Mouse (Mus musculus) liver, embryonic 15.5 days (tissue): Measurements from ENCODE around the gene Prkg2. TPM values are rescaled to one million over a fixed set of nuclear protein-coding genes. Genes with fewer than 3 reads are reported as not detected.

Experiments
- ATAC-seq: fragments of 200-750 bp; cut with Nextera tagmentation; 2 replicates; pipeline ENCODE4 v1.8.0; 2017; ENCODE audit warnings: moderate number of reproducible peaks, mild to moderate bottlenecking, moderate library complexity; ENCODE audit not compliant: insufficient read depth
- H3K27ac ChIP-seq: fragments of 300-500 bp; sonication (generic); replicated peaks from 2 replicates; pipeline ENCODE4 v1.5.1; 2015; ENCODE audit warnings: mild to moderate bottlenecking, inconsistent platforms
- H3K27me3 ChIP-seq: fragments of 300-500 bp; sonication (generic); 2 replicates; pipeline ENCODE4 v1.6.1; 2015; ENCODE audit warnings: mild to moderate bottlenecking, inconsistent platforms
- H3K36me3 ChIP-seq: fragments of 300-500 bp; sonication (generic); replicated peaks from 2 replicates; pipeline ENCODE4 v1.6.1; 2015; ENCODE audit warnings: moderate library complexity, mild to moderate bottlenecking, inconsistent platforms
- H3K4me1 ChIP-seq: fragments of 300-500 bp; sonication (generic); replicated peaks from 2 replicates; pipeline ENCODE4 v1.6.1; 2015; ENCODE audit warnings: inconsistent platforms
- H3K4me2 ChIP-seq: fragments of 300-500 bp; sonication (generic); 2 replicates; pipeline ENCODE4 v1.6.1; 2015; ENCODE audit warnings: moderate library complexity, mild to moderate bottlenecking, inconsistent platforms
- H3K4me3 ChIP-seq: fragments of 300-500 bp; sonication (generic); replicated peaks from 2 replicates; pipeline ENCODE4 v1.5.1; 2015; ENCODE audit warnings: mild to moderate bottlenecking, inconsistent platforms
- H3K9ac ChIP-seq: fragments of 300-500 bp; sonication (generic); 2 replicates; pipeline ENCODE4 v1.6.1; 2015; ENCODE audit warnings: moderate library complexity, mild to moderate bottlenecking, inconsistent platforms
- H3K9me3 ChIP-seq: fragments of 300-500 bp; sonication (generic); replicated peaks from 2 replicates; pipeline ENCODE4 v1.6.1; 2016; ENCODE audit warnings: inconsistent platforms
- WGBS: fragments of 180-500 bp; shearing (Covaris S2); methylation state at CpG from one replicate; pipeline ENCODE4 v1.1.7; 2015; ENCODE audit warnings: mixed read lengths; ENCODE audit not compliant: insufficient replicate concordance; 5-methylcytosine and 5-hydroxymethylcytosine counted together
- polyA plus RNA-seq: library from polyadenylated mRNA; unstranded; fragments of >200 nt; fragmentation: Nextera tagmentation; extraction: Ambion mirVana; gene quantifications from 2 replicates; pipeline ENCODE4 v1.2.1, GENCODE M21; 2015

Prkg2 gene
- polyA plus RNA-seq, 1 experiment from 2014 or later: 0.02 TPM

DNA sequence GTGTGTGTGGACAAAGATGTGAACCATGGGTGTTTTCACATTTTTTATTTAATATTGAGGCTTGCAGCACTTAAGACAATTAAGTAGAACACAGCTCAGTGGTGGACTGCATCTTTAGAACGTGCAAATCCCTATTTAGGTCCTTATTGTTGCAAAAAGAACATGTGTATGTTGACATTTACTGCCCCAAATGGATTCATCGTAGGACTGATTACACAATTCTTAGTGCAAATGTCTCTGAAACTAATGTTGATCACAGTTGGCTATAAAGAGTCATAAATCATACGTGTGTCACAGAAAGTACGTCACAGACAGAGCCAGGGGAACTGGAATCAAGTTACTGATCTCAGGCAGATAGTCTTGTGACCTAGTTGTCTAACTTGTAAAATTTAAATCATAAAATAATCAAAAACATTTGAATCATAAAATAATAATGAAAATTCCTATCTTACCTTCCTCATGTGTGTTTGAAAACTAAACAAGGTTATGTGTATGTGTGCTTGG lies 91.0 kb downstream of the Prkg2 start:
- H3K9me3 ChIP-seq: no peaks in the 10 kb centered on the region
- no peak overlapping the region for H3K4me2 ChIP-seq
- no peak overlapping the region for H3K9ac ChIP-seq
- 54% methylated on average over 4 of the region's 4 CpGs for WGBS
- ATAC-seq: no peak
- no peaks in the 10 kb centered on the region for H3K27me3 ChIP-seq
- H3K4me1 ChIP-seq: no peaks in the 10 kb centered on the region
- no peaks in the 10 kb centered on the region for H3K36me3 ChIP-seq
- no peak overlapping the region for H3K27ac ChIP-seq
- H3K4me3 ChIP-seq: no peak overlapping the region

DNA sequence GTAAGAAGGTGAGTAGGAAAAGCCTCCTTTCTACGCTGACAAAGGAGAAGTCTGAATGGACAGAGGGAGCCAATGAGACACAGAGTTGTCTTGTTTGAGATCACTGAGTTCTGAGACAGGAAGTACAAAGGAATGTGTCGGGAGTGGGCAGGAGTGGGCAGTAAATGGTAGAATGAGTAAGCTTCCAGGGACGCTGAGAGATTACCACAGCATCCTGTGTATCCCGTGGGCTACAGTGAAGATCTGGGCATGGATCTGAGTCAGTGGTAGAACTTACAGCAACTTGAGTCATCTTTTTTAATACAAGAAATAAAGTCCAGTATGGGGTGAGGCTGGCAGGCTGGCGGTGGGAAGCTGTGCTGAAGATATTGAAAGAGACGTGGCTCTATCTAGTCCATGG lies 93.4 kb downstream of the Prkg2 start:
- no peak overlapping the region for H3K4me3 ChIP-seq
- H3K27ac ChIP-seq: no peak overlapping the region
- H3K9me3 ChIP-seq: no peaks in the 10 kb centered on the region
- H3K36me3 ChIP-seq: no peaks in the 10 kb centered on the region
- H3K4me2 ChIP-seq: no peak overlapping the region
- no peak overlapping the region for H3K9ac ChIP-seq
- no peak for ATAC-seq
- WGBS: 28% methylated on average over 6 of the region's 6 CpGs
- H3K4me1 ChIP-seq: no peaks in the 10 kb centered on the region
- no peaks in the 10 kb centered on the region for H3K27me3 ChIP-seq

DNA sequence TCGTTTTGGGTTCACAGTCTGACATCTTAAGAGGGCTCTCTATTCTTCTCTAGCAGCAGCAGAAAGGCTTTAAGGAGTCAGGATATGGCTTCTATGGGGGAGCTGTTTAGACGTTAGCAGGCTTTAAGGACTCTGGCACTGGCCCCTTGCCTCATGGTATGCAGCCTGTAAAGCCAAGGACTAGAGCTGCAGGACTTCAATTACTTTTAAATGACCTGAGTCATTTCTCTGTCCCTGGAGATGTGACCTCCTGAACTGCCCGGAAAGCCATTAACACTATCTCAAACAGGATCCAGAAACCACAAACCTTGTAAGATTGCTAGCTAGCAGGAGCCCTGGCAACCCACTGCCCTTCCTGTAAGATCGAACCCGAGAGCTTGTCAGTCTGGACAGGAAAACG lies 96.4 kb downstream of the Prkg2 start:
- no peak overlapping the region for H3K27ac ChIP-seq
- H3K4me1 ChIP-seq: no peaks in the 10 kb centered on the region
- WGBS: 8% methylated on average over 6 of the region's 6 CpGs
- no peak overlapping the region for H3K9ac ChIP-seq
- no peak for ATAC-seq
- no peak overlapping the region for H3K4me2 ChIP-seq
- no peak overlapping the region for H3K4me3 ChIP-seq
- no peaks in the 10 kb centered on the region for H3K36me3 ChIP-seq
- H3K9me3 ChIP-seq: no peaks in the 10 kb centered on the region
- no peaks in the 10 kb centered on the region for H3K27me3 ChIP-seq

DNA sequence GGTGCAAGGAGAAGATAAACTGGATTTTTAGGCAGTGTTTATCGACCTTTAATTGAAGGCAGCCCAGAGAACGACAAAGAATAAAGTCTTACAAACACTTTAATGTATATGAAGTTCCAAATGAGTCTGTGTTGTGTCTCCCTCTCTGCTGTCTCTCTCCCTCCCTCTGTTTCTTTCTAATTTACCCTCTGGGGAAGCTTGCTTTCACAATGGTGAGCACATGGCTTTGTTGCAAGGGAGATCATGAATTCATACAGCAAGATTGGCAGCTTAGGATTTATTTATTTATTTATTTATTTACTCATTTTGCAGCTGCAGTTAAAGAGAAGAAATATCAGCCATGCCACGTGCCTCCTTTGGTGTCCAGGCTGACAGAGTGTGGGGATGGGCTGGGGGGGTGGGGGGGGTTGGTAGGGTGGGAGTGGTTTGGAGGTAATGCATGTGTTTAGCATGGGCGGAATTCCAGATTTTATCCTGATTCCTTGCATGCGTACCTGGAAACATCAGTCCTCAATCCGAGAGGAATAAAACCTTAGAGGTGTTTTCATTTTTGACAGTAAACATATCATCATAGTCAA lies 97.4 kb downstream of the Prkg2 start:
- no peak overlapping the region for H3K9ac ChIP-seq
- 51% methylated on average over 6 of the region's 6 CpGs for WGBS
- H3K27me3 ChIP-seq: no peaks in the 10 kb centered on the region
- H3K4me1 ChIP-seq: no peaks in the 10 kb centered on the region
- no peaks in the 10 kb centered on the region for H3K9me3 ChIP-seq
- H3K4me3 ChIP-seq: no peak overlapping the region
- H3K4me2 ChIP-seq: no peak overlapping the region
- H3K36me3 ChIP-seq: no peaks in the 10 kb centered on the region
- H3K27ac ChIP-seq: no peak overlapping the region
- no peak for ATAC-seq

DNA sequence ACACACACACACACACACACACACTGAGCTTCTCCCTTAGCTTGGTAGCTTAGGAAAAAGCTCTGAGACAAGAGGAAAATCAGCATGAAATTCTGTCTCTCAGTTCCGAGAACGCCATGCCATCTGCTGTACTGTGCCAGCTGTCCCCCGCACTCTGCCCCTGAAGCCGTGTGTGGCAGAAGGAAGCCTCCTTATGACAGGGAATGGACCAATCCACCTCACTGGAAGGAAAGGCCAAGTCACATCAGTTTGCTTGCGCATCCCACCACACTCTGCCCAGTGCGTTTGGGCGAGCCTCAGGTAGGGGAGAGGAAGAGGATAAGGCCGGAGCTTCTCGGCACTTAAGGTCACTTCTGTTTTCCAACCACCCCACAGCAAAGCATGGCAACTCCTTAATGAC lies 98.0 kb downstream of the Prkg2 start:
- Histone ChIP-seq H3K9me3 (no peaks in the 10 kb centered on the region), H3K4me3 (no peak overlapping the region), H3K27ac (no peak overlapping the region), H3K4me1 (no peaks in the 10 kb centered on the region), H3K4me2 (no peak overlapping the region), H3K27me3 (no peaks in the 10 kb centered on the region), H3K36me3 (no peaks in the 10 kb centered on the region), H3K9ac (no peak overlapping the region)
- WGBS: 72% methylated on average over 9 of the region's 9 CpGs
- no peak for ATAC-seq

DNA sequence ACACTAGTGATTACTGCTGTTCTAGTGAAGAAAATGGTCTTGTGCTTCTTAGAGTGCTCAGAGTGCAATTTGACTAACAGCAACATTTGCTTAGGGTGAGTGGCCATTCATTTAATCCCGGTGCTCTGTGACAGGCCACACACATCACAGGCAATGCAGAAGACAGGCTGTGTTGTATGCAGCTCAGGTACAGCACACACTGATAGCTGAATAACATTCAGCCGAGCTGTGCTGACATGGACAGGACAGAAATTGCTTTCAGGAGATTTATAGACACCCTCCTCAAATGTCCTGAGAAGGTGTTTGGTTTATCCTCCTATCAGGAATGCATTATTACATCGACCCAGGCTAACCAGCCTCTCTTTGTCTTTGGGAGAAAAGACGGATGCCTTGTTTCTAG lies 99.3 kb downstream of the Prkg2 start:
- no peaks in the 10 kb centered on the region for H3K9me3 ChIP-seq
- H3K27me3 ChIP-seq: no peaks in the 10 kb centered on the region
- no peaks in the 10 kb centered on the region for H3K4me1 ChIP-seq
- no peaks in the 10 kb centered on the region for H3K36me3 ChIP-seq
- no peak overlapping the region for H3K9ac ChIP-seq
- no peak for ATAC-seq
- H3K4me2 ChIP-seq: no peak overlapping the region
- H3K27ac ChIP-seq: no peak overlapping the region
- H3K4me3 ChIP-seq: no peak overlapping the region
- 42% methylated on average over 4 of the region's 4 CpGs for WGBS

DNA sequence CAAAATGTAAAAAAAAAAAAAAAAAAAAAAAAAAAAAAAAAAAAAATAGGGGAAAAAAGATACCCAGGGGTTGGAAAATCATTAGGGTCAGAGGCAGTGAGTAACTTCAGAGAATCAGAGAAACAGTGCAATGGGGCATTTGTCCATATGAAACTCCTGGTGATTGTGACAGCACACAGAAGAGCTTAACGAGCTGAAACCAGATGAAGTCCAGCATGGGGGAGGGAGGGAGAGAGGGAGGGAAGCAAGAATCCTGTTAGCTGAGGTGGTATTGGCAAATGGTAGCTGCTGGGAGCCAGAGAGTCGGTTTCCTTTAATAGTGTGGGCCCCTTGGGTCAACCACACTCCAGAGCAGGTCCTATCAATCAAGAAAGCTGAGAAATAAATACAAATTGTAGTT lies 100.5 kb downstream of the Prkg2 start:
- Histone ChIP-seq H3K27me3 (no peaks in the 10 kb centered on the region), H3K36me3 (no peaks in the 10 kb centered on the region), H3K27ac (no peak overlapping the region), H3K4me2 (no peak overlapping the region), H3K4me3 (no peak overlapping the region), H3K4me1 (no peaks in the 10 kb centered on the region), H3K9me3 (no peaks in the 10 kb centered on the region), H3K9ac (no peak overlapping the region)
- 30% methylated on average over 2 of the region's 2 CpGs for WGBS
- ATAC-seq: no peak

DNA sequence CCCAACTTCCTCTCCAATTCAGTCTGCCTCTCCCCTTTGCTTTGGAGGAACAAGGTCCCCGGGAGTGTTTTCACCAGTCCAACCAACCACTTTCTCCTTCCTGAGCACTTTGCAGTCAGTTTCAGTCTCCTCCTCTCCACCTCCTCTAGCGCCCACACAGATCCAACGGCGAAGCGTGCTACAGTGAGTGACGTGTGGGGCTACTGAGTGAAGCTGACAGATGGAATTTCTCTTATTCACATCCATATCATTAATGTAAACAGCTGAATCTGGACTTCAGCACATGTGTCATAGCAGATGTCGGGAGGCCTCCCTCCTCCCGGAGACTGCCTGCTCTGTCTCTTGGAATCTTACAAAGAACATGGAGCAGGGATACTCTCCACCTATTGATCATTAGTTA lies 101.2 kb downstream of the Prkg2 start:
- 42% methylated on average over 8 of the region's 8 CpGs for WGBS
- Histone ChIP-seq H3K9me3 (no peaks in the 10 kb centered on the region), H3K9ac (no peak overlapping the region), H3K4me2 (no peak overlapping the region), H3K27me3 (no peaks in the 10 kb centered on the region), H3K4me3 (no peak overlapping the region), H3K36me3 (no peaks in the 10 kb centered on the region), H3K27ac (no peak overlapping the region), H3K4me1 (no peaks in the 10 kb centered on the region)
- no peak for ATAC-seq

DNA sequence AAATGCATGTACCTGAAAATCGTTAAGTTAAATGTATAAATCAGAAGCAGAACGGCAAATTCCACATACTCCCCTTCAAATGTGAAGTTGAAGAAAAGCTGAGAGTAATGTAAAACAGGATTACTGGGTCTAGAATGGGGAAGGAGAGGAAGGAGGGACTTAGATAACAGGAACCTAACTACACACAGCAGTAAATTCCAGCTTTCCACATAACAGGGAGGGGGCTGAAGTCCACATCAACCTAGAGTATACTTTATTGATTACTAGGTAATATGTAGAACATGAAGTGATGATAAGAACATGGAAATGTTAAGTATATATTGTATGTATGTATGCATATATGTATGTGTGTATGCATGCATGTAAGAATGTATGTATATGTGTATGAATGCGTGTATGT lies 114.2 kb downstream of the Prkg2 start:
- no peak for ATAC-seq
- H3K36me3 ChIP-seq: no peaks in the 10 kb centered on the region
- H3K9ac ChIP-seq: no peak overlapping the region
- no peaks in the 10 kb centered on the region for H3K4me1 ChIP-seq
- 59% methylated on average over 3 of the region's 3 CpGs for WGBS
- no peaks in the 10 kb centered on the region for H3K9me3 ChIP-seq
- no peak overlapping the region for H3K4me2 ChIP-seq
- no peak overlapping the region for H3K4me3 ChIP-seq
- H3K27ac ChIP-seq: no peak overlapping the region
- H3K27me3 ChIP-seq: no peaks in the 10 kb centered on the region

DNA sequence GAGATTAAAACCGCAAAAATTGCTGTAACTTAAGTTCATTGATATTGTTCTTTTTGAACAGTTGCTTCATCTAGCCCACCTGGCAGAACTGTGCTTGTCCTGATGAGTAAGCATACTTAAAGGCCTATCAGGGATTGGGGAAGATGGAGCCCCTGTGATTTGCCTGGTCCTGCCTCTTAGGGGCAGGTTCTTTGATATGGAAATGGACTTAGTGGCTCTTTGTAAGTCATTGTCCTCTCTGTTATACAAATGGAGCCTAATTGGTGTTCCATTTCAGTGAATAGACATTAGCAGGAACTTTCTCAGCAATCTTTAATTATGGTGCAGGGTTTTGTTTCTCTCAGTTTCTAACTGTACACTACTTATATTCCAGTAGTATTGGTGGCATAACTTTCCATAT lies 115.5 kb downstream of the Prkg2 start:
- Histone ChIP-seq H3K9ac (no peak overlapping the region), H3K36me3 (no peaks in the 10 kb centered on the region), H3K4me3 (no peak overlapping the region), H3K9me3 (no peaks in the 10 kb centered on the region), H3K27ac (no peak overlapping the region), H3K4me2 (no peak overlapping the region), H3K27me3 (no peaks in the 10 kb centered on the region), H3K4me1 (no peaks in the 10 kb centered on the region)
- 57% methylated on average over 1 of the region's 1 CpGs for WGBS
- ATAC-seq: no peak

DNA sequence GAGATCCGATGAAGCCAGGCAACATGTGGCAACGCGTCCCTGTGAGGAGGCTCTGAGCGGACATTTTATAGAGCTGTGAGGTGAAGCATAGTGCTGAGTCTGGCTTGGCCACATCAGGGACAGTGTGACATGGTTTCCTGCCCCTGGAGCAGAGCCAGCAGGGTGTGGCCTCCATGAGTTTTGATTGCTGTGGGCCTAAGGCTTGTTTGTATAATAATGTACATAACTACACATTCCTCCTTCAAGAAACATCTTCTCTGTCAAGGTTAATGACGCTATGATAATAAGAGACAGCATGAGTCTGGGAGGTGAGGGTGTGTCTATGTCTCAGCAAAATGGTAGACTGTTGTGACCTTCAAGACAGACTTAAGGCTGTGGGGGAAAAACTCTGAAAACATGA lies 118.4 kb downstream of the Prkg2 start:
- ATAC-seq: no peak
- H3K36me3 ChIP-seq: no peaks in the 10 kb centered on the region
- H3K9me3 ChIP-seq: no peaks in the 10 kb centered on the region
- no peak overlapping the region for H3K27ac ChIP-seq
- no peaks in the 10 kb centered on the region for H3K27me3 ChIP-seq
- no peak overlapping the region for H3K4me3 ChIP-seq
- no peaks in the 10 kb centered on the region for H3K4me1 ChIP-seq
- WGBS: 72% methylated on average over 5 of the region's 5 CpGs
- H3K4me2 ChIP-seq: no peak overlapping the region
- no peak overlapping the region for H3K9ac ChIP-seq

DNA sequence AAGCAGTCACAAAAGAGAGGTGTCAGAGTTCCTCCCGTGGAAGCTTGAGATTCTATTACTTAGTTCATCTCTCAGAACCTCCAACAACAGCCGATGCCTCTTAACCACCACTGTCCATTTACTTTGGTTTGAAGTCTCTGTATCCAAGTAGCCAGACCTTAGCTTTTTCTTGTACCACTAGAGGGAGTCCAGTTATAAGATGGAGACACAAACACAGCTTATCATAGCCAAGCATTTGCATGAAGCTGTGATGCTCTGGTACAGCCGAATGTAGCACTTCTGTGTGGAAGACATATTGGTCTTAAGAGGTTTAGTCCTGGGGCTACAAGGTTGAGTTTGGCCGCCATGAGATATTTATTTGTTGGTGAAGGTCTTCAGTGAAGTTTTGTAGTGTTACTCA lies 134.8 kb downstream of the Prkg2 start:
- Histone ChIP-seq H3K27me3 (no peaks in the 10 kb centered on the region), H3K9me3 (no peaks in the 10 kb centered on the region), H3K4me1 (no peaks in the 10 kb centered on the region), H3K27ac (no peak overlapping the region), H3K4me3 (no peak overlapping the region), H3K4me2 (no peak overlapping the region), H3K36me3 (no peaks in the 10 kb centered on the region), H3K9ac (no peak overlapping the region)
- WGBS: 46% methylated on average over 4 of the region's 4 CpGs
- ATAC-seq: no peak
